Mouse (Mus musculus): Measurements from ENCODE around the gene Gamt. TPM values are rescaled to one million over a fixed set of nuclear protein-coding genes. Genes with fewer than 3 reads are reported as not detected.
A peak's percentile ranks its signal among the peaks of the same experiment; 100 is the strongest.

Gene Gamt
- polyA plus RNA-seq, 1 experiment from 2014 or later, result 18.7 TPM

GRCm38 (mm10) chr10:80299301-80299700 is 38.5 kb upstream of the Gamt start:
- peaks cover 39% of the 10 kb centered on the region for H3K4me1 ChIP-seq (ENCODE audit: control insufficient read depth, insufficient read depth, low read length)
- DNase-seq (ENCODE audit: low spot score), result peak; percentile 49
- WGBS, result 4% methylated on average over 13 of the region's 15 CpGs

DNA sequence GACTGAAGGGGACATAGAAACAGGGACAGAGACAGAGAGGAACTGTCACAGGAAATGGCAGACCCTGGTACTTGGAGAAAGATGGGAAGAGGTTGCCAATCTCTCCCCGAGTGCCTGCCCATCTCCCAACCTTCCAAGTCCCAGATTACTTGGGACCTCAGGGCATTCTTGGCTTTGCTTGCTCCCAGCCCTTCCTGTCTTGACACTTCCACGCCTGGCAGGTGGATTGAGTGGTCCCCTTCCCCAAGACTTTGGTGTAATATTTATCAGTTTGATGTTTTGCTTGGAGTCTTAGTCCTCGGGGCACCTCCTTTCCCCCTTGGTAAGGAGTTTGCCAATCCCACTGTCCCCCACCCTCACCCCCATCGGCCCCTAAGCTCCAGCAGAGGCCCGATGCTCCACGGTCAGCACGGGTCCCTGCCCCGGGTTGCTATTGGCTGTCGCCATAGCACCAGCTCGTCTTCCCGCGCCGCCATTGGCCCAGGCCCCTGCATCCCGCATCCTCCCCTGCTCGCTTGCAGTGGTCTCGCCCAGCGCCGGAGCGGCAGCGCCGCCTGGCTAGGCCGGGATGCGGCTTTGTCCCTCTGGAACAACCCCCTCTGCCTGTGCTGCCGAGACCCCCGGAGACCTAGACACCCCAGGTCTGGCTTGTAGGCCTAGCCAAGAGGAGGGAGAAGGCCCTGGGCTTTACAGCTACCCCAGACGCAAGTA is 37.9 kb upstream of the Gamt start:
- ATAC-seq (peak; percentile 83), DNase-seq (ENCODE audit: low spot score) (peak; percentile 96)
- Histone ChIP-seq H3K9ac (ENCODE audit: low read length) (peak overlapping the region; percentile 99), H3K9me3 (replicated peaks; ENCODE audit: control insufficient read depth, low read length) (no peaks in the 10 kb centered on the region), H3K27me3 (replicated peaks; ENCODE audit: control insufficient read depth, insufficient read depth, low read length) (no peaks in the 10 kb centered on the region), H3K4me3 (ENCODE audit: low read depth, low read length) (peak overlapping the region; percentile 74), H3K4me1 (ENCODE audit: control insufficient read depth, insufficient read depth, low read length) (peaks cover 39% of the 10 kb centered on the region), H3K27ac (ENCODE audit: low read depth, low read length) (peak overlapping the region; percentile 98), H3K36me3 (ENCODE audit: control insufficient read depth, insufficient read depth, low read length) (peaks cover 37% of the 10 kb centered on the region), H3K4me2 (ENCODE audit: low read length) (peak overlapping the region; percentile 75)
- 1% methylated on average over 26 of the region's 26 CpGs for WGBS

More at GRCm38 (mm10) chr10:80299301-80299700, 38.5 kb upstream of the Gamt start:
- Histone ChIP-seq H3K9me3 (replicated peaks; ENCODE audit: control insufficient read depth, low read length) (no peaks in the 10 kb centered on the region), H3K9ac (ENCODE audit: low read length) (peak overlapping the region; percentile 99), H3K36me3 (ENCODE audit: control insufficient read depth, insufficient read depth, low read length) (peaks cover 37% of the 10 kb centered on the region), H3K4me2 (ENCODE audit: low read length) (peak overlapping the region; percentile 75), H3K27me3 (replicated peaks; ENCODE audit: control insufficient read depth, insufficient read depth, low read length) (no peaks in the 10 kb centered on the region), H3K4me3 (ENCODE audit: low read depth, low read length) (peak overlapping the region; percentile 74), H3K27ac (ENCODE audit: low read depth, low read length) (peak overlapping the region; percentile 98)
- ATAC-seq, result peak; percentile 2; the same call in 1 of the 2 replicates

DNA sequence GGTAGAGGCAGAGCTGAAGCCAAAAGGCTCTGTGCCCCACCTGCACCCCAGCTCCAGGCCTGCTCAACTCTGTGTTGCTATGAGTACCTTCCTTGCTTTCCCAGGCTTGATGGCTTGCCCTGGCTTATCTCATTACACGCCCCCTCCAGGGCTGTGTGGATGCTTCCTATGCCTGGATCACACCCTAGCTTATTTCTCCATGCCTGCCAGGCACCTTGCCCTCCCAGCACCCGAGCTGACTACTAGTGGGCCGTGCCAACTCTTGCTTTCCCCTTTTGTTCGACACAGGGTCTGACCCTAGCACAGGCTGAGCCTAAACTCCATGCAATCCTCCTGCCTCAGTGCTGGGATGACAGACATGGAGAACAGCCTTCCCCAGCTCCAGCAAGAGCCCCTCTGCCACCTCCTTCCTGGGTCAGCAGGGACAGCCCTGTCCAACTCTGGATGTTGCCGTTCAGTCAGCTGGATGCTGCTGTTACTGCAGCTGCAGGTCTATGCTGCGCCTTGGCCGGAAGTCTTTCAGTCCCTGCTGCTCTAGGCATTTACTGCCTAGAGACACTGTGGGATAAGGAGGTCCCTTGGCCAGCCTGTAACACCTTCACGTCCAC is 36.8 kb upstream of the Gamt start:
- peaks cover 43% of the 10 kb centered on the region for H3K4me1 ChIP-seq (ENCODE audit: control insufficient read depth, insufficient read depth, low read length)
- ATAC-seq (no peak), DNase-seq (ENCODE audit: low spot score) (no peak)
- WGBS, result 70% methylated on average over 8 of the region's 8 CpGs
- H3K4me3 ChIP-seq (ENCODE audit: low read depth, low read length), result no peak overlapping the region
- H3K27me3 ChIP-seq (replicated peaks; ENCODE audit: control insufficient read depth, insufficient read depth, low read length), result no peaks in the 10 kb centered on the region
- peak overlapping the region; percentile 29; the same call in 1 of the 2 replicates for H3K9ac ChIP-seq (ENCODE audit: low read length)
- peak overlapping the region; percentile 98; the same call in 1 of the 2 replicates for H3K27ac ChIP-seq (ENCODE audit: low read depth, low read length)
- peak overlapping the region; percentile 75 for H3K4me2 ChIP-seq (ENCODE audit: low read length)
- H3K9me3 ChIP-seq (replicated peaks; ENCODE audit: control insufficient read depth, low read length), result no peaks in the 10 kb centered on the region
- H3K36me3 ChIP-seq (ENCODE audit: control insufficient read depth, insufficient read depth, low read length), result peaks cover 32% of the 10 kb centered on the region

GRCm38 (mm10) chr10:80296824-80297223 is 36.0 kb upstream of the Gamt start:
- ATAC-seq (no peak), DNase-seq (ENCODE audit: low spot score) (no peak)
- Histone ChIP-seq H3K4me1 (ENCODE audit: control insufficient read depth, insufficient read depth, low read length) (peaks cover 36% of the 10 kb centered on the region), H3K9ac (ENCODE audit: low read length) (peak overlapping the region; percentile 62), H3K4me2 (ENCODE audit: low read length) (peak overlapping the region; percentile 57), H3K4me3 (ENCODE audit: low read depth, low read length) (peak overlapping the region; percentile 35), H3K36me3 (ENCODE audit: control insufficient read depth, insufficient read depth, low read length) (peaks cover 24% of the 10 kb centered on the region), H3K27me3 (replicated peaks; ENCODE audit: control insufficient read depth, insufficient read depth, low read length) (no peaks in the 10 kb centered on the region), H3K27ac (ENCODE audit: low read depth, low read length) (peak overlapping the region; percentile 89), H3K9me3 (replicated peaks; ENCODE audit: control insufficient read depth, low read length) (no peaks in the 10 kb centered on the region)
- WGBS, result 80% methylated on average over 5 of the region's 5 CpGs

DNA sequence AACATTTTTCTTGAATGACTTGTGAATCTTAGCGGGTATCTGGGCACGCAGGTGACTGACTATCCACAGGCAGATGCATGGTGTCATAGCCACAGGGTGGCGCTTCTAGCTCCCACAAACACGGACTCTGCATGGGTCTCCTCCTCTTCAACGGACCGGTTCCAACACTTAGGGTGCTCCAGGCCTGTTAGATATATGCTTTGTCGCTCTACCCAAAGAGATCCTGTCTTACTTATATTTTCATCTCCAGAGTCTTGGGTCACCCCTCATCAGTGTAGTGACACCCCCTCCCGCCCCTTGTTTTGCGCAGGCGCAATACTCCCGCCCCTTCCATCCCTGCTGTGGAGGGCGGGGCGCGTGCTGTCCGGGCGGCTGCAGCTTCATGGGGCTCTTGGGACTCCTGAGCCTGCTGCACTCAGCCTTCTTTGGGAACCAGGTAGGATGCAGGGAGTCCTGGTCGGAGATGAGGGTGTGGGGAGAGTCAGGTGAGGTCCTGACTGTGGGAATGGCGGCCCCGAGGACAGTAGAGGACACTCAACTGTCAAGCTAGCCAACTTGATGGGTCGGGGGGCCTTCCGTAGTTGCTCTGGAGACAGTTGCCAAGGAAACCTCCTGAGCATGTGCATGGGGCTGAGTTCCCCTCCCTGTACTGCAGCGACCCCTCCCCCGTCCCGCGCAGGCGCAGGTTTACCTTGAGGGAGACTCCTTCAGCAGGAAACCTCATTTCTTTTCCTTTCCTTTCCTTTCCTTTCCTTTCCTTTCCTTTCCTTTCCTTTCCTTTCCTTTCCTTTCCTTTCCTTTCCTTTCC is 35.0 kb upstream of the Gamt start, which contains the start of gene Apc2:
Gene Apc2 (plus strand): TSS at position 360 of the 808 bp plus-strand sequence.
- DNase-seq (ENCODE audit: low spot score) (peak; percentile 95), ATAC-seq (peak; percentile 56)
- peak within 1 kb of the TSS; percentile 35 for H3K4me3 ChIP-seq (ENCODE audit: low read depth, low read length)
- peaks cover 21% of the 10 kb centered on the region for H3K36me3 ChIP-seq (ENCODE audit: control insufficient read depth, insufficient read depth, low read length)
- peak within 1 kb of the TSS; percentile 62 for H3K9ac ChIP-seq (ENCODE audit: low read length)
- H3K27ac ChIP-seq (ENCODE audit: low read depth, low read length), result peak within 1 kb of the TSS; percentile 89
- WGBS, result under 1% methylated on average over 26 of the region's 26 CpGs
- H3K27me3 ChIP-seq (replicated peaks; ENCODE audit: control insufficient read depth, insufficient read depth, low read length), result no peaks in the 10 kb centered on the region
- H3K4me1 ChIP-seq (ENCODE audit: control insufficient read depth, insufficient read depth, low read length), result peaks cover 35% of the 10 kb centered on the region
- H3K4me2 ChIP-seq (ENCODE audit: low read length), result peak within 1 kb of the TSS; percentile 57
- H3K9me3 ChIP-seq (replicated peaks; ENCODE audit: control insufficient read depth, low read length), result no peaks in the 10 kb centered on the region

- peaks cover 35% of the 10 kb centered on the region for H3K4me1 ChIP-seq (ENCODE audit: control insufficient read depth, insufficient read depth, low read length)
- WGBS, result 38% methylated on average over 7 of the region's 7 CpGs
- no peak overlapping the region; the same call in 1 of the 2 replicates for H3K4me2 ChIP-seq (ENCODE audit: low read length)
Measured at GRCm38 (mm10) chr10:80294788-80295303, 34.0 kb upstream of the Gamt start.

DNA sequence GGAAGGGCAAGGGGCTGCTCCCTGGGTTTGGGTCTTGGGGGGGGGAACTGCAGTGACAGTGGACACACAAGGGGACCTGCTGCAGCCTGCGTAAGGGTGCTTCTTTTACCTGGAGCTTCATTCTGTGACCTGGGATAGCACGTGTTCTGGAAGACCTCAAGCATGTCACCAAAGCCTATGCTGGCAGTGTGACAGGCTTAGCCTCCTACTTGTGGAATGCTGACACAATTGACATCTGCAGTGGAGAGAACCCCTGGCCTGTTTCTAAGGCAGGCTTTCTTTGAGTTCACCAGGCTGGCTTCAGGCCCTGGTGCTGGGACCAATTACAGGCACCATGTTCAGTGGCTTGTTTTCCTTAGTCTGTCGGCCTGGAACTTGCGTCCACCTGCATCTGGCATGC is 33.5 kb upstream of the Gamt start:
- Histone ChIP-seq H3K4me2 (ENCODE audit: low read length) (no peak overlapping the region), H3K4me3 (ENCODE audit: low read depth, low read length) (no peak overlapping the region), H3K9ac (ENCODE audit: low read length) (no peak overlapping the region), H3K27ac (ENCODE audit: low read depth, low read length) (no peak overlapping the region), H3K36me3 (ENCODE audit: control insufficient read depth, insufficient read depth, low read length) (peaks cover 22% of the 10 kb centered on the region), H3K27me3 (replicated peaks; ENCODE audit: control insufficient read depth, insufficient read depth, low read length) (no peaks in the 10 kb centered on the region), H3K9me3 (replicated peaks; ENCODE audit: control insufficient read depth, low read length) (no peaks in the 10 kb centered on the region), H3K4me1 (ENCODE audit: control insufficient read depth, insufficient read depth, low read length) (peaks cover 35% of the 10 kb centered on the region)
- ATAC-seq, result no peak
- WGBS, result 84% methylated on average over 4 of the region's 4 CpGs
- DNase-seq (ENCODE audit: low spot score), result no peak

More at GRCm38 (mm10) chr10:80294788-80295303, 34.0 kb upstream of the Gamt start:
- peaks cover 21% of the 10 kb centered on the region for H3K36me3 ChIP-seq (ENCODE audit: control insufficient read depth, insufficient read depth, low read length)
- H3K4me3 ChIP-seq (ENCODE audit: low read depth, low read length), result no peak overlapping the region
- H3K9ac ChIP-seq (ENCODE audit: low read length), result peak overlapping the region; percentile 62
- no peak for ATAC-seq
- no peaks in the 10 kb centered on the region for H3K27me3 ChIP-seq (replicated peaks; ENCODE audit: control insufficient read depth, insufficient read depth, low read length)
- peak overlapping the region; percentile 89; the same call in 1 of the 2 replicates for H3K27ac ChIP-seq (ENCODE audit: low read depth, low read length)
- no peak for DNase-seq (ENCODE audit: low spot score)
- no peaks in the 10 kb centered on the region for H3K9me3 ChIP-seq (replicated peaks; ENCODE audit: control insufficient read depth, low read length)

DNA sequence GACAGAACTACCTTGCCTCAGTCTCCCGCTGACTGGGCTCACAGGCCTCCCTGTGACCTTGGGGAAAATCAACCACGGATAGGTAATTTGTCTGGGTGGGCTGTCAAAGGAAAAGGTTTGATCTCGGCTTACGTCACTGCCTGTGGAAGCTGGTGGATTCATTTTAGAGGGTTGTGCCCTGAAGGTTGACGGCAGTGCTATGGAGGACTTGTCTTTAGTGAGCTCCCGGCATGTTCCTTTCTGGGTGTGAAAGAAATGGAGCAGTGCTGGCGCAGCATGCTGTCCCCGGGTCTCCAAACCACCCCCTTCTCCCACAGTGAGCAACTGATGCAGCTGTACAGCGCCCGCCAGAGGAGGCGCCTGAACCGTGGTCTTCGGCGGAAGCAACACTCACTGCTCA is 32.5 kb upstream of the Gamt start:
- Histone ChIP-seq H3K36me3 (ENCODE audit: control insufficient read depth, insufficient read depth, low read length) (peaks cover 32% of the 10 kb centered on the region), H3K4me2 (ENCODE audit: low read length) (peak overlapping the region; percentile 96), H3K4me1 (ENCODE audit: control insufficient read depth, insufficient read depth, low read length) (peaks cover 32% of the 10 kb centered on the region), H3K9ac (ENCODE audit: low read length) (peak overlapping the region; percentile 98), H3K9me3 (replicated peaks; ENCODE audit: control insufficient read depth, low read length) (no peaks in the 10 kb centered on the region), H3K27ac (ENCODE audit: low read depth, low read length) (no peak overlapping the region), H3K27me3 (replicated peaks; ENCODE audit: control insufficient read depth, insufficient read depth, low read length) (no peaks in the 10 kb centered on the region), H3K4me3 (ENCODE audit: low read depth, low read length) (peak overlapping the region; percentile 90)
- ATAC-seq (no peak), DNase-seq (ENCODE audit: low spot score) (no peak)
- 19% methylated on average over 14 of the region's 14 CpGs for WGBS

Data from forebrain, embryonic 14.5 days (tissue).